Mouse (Mus musculus): Measurements from ENCODE around the gene Ap1m1. TPM values are rescaled to one million over a fixed set of nuclear protein-coding genes. Genes with fewer than 3 reads are reported as not detected.

The Ap1m1 gene
- polyA plus RNA-seq, 1 experiment from 2014 or later = 174 TPM

DNA sequence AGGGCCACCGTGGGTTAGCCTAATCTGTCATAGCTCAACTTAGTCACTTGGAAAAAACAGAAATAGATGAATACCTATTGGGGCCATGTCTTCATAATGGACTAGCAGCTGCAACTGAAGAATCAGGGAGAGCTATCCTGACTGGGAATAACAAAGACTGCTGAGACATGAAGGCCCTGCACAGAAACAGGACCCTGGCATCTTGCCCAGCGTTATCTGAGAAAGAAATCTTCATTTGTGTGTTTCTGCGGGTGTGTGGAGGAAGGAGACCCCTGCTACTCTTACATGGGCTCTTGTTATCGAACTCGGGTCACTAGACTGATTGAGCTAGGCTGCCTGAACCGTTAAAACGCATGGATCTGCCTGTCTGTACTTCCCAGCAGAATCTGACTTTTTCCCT, 1.1 kb downstream of the Ap1m1 start:
- Histone ChIP-seq H3K36me3 (ENCODE audit: control insufficient read depth, insufficient read depth, low read length) (no peaks in the 10 kb centered on the region), H3K4me1 (replicated peaks; ENCODE audit: control insufficient read depth, insufficient read depth, low read length) (no peaks in the 10 kb centered on the region), H3K27me3 (ENCODE audit: control insufficient read depth, insufficient read depth, low read length) (no peaks in the 10 kb centered on the region), H3K4me2 (replicated peaks; ENCODE audit: low read depth, low read length) (peak overlapping the region; percentile 61), H3K27ac (ENCODE audit: low read depth, low read length) (0 out of 2 replicates have a peak overlapping the region, but pooled peaks have one; percentile 92), H3K9me3 (ENCODE audit: control insufficient read depth, low read length) (no peaks in the 10 kb centered on the region), H3K4me3 (ENCODE audit: low read depth, low read length) (peak overlapping the region; percentile 56), H3K9ac (ENCODE audit: low read depth, low read length) (peak overlapping the region; percentile 53)
- 77% methylated on average over 7 of the region's 7 CpGs for WGBS
- no peak for ATAC-seq (ENCODE audit: low FRiP score)
- no peak for DNase-seq (ENCODE audit: low spot score)

DNA sequence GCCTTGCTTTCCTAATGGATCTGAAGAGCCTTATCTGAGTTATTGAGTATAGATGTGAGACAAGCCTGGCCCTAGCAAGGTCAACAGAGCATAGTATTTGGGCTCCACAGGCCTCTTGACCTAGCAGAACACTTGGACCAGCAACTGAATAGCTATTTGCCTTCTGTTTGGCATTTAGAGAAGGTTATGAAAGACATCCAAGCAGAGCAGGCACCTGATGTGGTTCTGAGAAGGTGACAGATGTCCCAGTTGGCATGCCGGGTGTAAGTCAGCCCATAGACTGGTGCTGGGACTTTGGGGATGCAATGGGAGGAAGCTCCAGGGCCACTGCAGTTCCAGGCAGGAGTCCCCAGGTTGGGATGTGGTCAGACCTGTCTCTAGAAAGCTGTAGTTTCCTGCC, 2.4 kb downstream of the Ap1m1 start:
- DNase-seq (ENCODE audit: low spot score) (no peak), ATAC-seq (ENCODE audit: low FRiP score) (no peak)
- Histone ChIP-seq H3K4me3 (ENCODE audit: low read depth, low read length) (no peak overlapping the region), H3K36me3 (ENCODE audit: control insufficient read depth, insufficient read depth, low read length) (no peaks in the 10 kb centered on the region), H3K4me2 (replicated peaks; ENCODE audit: low read depth, low read length) (no peak overlapping the region), H3K27me3 (ENCODE audit: control insufficient read depth, insufficient read depth, low read length) (no peaks in the 10 kb centered on the region), H3K9me3 (ENCODE audit: control insufficient read depth, low read length) (no peaks in the 10 kb centered on the region), H3K4me1 (replicated peaks; ENCODE audit: control insufficient read depth, insufficient read depth, low read length) (no peaks in the 10 kb centered on the region), H3K9ac (ENCODE audit: low read depth, low read length) (no peak overlapping the region), H3K27ac (ENCODE audit: low read depth, low read length) (no peak overlapping the region)
- 95% methylated on average over 1 of the region's 1 CpGs for WGBS

DNA sequence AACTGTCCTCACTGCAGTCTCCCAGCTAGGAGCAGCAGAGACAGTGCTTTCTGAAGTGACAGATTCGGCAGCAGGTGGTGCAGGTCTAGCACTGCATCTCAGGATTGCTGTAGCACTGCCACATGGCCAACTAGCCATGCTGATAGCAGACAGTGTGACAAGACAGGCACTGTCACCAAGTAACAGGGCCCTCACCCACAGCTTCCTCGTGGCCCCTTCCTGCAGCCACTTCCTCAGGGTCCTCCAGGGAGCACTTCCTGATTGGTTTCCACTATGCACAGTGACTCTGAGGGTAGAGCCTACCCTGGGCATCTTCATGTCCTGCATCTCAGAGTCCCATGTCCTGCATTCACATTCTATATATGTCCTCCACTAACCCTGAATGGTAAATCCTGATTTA, 4.8 kb downstream of the Ap1m1 start:
- no peak for ATAC-seq (ENCODE audit: low FRiP score)
- H3K4me2 ChIP-seq (replicated peaks; ENCODE audit: low read depth, low read length) = no peak overlapping the region
- no peaks in the 10 kb centered on the region for H3K27me3 ChIP-seq (ENCODE audit: control insufficient read depth, insufficient read depth, low read length)
- DNase-seq (ENCODE audit: low spot score) = no peak
- no peaks in the 10 kb centered on the region for H3K4me1 ChIP-seq (replicated peaks; ENCODE audit: control insufficient read depth, insufficient read depth, low read length)
- no peak overlapping the region for H3K9ac ChIP-seq (ENCODE audit: low read depth, low read length)
- no peak overlapping the region for H3K27ac ChIP-seq (ENCODE audit: low read depth, low read length)
- H3K36me3 ChIP-seq (ENCODE audit: control insufficient read depth, insufficient read depth, low read length) = no peaks in the 10 kb centered on the region
- no peaks in the 10 kb centered on the region for H3K9me3 ChIP-seq (ENCODE audit: control insufficient read depth, low read length)
- WGBS = 59% methylated on average over 2 of the region's 2 CpGs
- no peak overlapping the region for H3K4me3 ChIP-seq (ENCODE audit: low read depth, low read length)

DNA sequence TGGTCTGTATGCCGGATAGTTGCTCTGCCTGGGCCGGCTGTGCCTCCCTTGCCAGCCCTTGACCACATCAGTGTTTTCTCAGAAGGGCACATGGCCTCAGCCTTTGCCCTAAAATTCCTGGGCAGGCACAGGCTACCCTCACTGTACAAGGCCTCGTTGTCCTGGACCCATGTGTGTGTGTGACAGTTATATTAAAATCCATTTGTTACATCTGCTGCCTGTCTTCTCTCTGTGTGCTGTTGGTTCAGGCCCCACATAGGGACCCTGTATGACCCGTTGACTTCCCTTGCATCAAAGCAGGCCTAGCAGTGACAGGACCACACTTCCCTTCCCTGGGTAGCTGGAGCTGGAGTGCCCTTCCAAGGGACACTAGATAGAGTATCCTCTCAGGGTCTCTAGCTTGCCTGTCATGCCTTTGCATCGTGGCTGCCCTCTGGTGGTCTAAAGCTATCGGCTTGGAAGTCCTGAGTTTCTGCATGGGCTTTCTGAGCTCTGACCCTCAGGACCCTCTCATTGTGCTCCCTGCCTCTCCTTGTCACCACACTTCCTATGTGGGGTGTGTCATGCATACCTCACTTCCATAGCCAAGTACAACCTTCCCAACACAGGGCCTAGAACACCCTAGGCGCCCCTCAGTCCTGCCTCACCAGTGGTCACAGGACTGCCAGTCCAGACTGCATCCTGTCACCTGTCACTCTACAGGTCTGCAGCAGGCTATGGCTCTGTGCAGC, 17.5 kb downstream of the Ap1m1 start:
- Histone ChIP-seq H3K4me1 (replicated peaks; ENCODE audit: control insufficient read depth, insufficient read depth, low read length) (no peaks in the 10 kb centered on the region), H3K27ac (ENCODE audit: low read depth, low read length) (no peak overlapping the region), H3K4me3 (ENCODE audit: low read depth, low read length) (no peak overlapping the region), H3K9me3 (ENCODE audit: control insufficient read depth, low read length) (no peaks in the 10 kb centered on the region), H3K9ac (ENCODE audit: low read depth, low read length) (no peak overlapping the region), H3K4me2 (replicated peaks; ENCODE audit: low read depth, low read length) (no peak overlapping the region), H3K36me3 (ENCODE audit: control insufficient read depth, insufficient read depth, low read length) (0 out of 2 replicates have a peak, but pooled peaks cover 3% of the 10 kb centered on the region), H3K27me3 (ENCODE audit: control insufficient read depth, insufficient read depth, low read length) (no peaks in the 10 kb centered on the region)
- peak; percentile 67 for DNase-seq (ENCODE audit: low spot score)
- peak; percentile 51 for ATAC-seq (ENCODE audit: low FRiP score)
- WGBS = 58% methylated on average over 7 of the region's 7 CpGs

DNA sequence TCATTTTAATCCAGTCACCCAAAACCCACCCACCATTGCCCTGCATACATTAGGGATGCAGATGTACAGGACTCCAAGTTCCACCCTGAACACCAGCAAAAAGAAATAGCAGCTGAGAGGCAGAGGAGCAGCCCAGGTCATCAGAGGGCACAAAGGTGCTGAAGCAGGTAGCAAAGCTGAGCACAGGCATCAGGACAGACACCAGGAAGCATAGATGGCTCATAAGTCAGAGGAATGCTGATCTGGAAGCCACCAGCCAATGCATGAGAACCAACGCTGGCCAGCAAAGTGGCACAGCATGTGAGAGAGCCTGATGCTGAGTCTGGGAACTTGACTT, 18.1 kb downstream of the Ap1m1 start:
- no peak overlapping the region for H3K4me2 ChIP-seq (replicated peaks; ENCODE audit: low read depth, low read length)
- WGBS = 91% methylated on average over 1 of the region's 1 CpGs
- H3K27me3 ChIP-seq (ENCODE audit: control insufficient read depth, insufficient read depth, low read length) = no peaks in the 10 kb centered on the region
- H3K9ac ChIP-seq (ENCODE audit: low read depth, low read length) = no peak overlapping the region
- ATAC-seq (ENCODE audit: low FRiP score) = no peak
- no peak for DNase-seq (ENCODE audit: low spot score)
- no peak overlapping the region for H3K27ac ChIP-seq (ENCODE audit: low read depth, low read length)
- H3K9me3 ChIP-seq (ENCODE audit: control insufficient read depth, low read length) = no peaks in the 10 kb centered on the region
- 0 out of 2 replicates have a peak, but pooled peaks cover 3% of the 10 kb centered on the region for H3K36me3 ChIP-seq (ENCODE audit: control insufficient read depth, insufficient read depth, low read length)
- H3K4me3 ChIP-seq (ENCODE audit: low read depth, low read length) = no peak overlapping the region
- no peaks in the 10 kb centered on the region for H3K4me1 ChIP-seq (replicated peaks; ENCODE audit: control insufficient read depth, insufficient read depth, low read length)

DNA sequence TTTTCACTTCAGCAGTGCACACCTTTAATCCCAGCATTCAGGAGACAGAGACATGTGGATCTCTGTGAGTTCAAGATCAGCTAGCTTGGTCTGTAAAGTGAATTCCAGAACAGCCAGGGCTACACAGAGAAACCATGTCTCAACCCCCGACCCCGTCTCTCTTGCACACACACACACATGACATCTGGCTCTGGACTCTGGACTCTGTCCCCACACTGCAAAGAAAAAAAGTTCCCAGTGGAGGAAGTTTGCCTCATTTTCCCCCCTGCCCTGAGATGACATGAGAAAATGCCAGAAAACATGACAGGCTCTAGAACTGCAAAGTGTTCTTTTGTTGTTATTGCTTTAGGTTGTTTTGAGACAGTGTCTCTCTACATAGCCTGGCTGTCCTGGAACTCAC, 20.0 kb downstream of the Ap1m1 start:
- H3K4me3 ChIP-seq (ENCODE audit: low read depth, low read length) = no peak overlapping the region
- H3K36me3 ChIP-seq (ENCODE audit: control insufficient read depth, insufficient read depth, low read length) = 0 out of 2 replicates have a peak, but pooled peaks cover 3% of the 10 kb centered on the region
- no peaks in the 10 kb centered on the region for H3K4me1 ChIP-seq (replicated peaks; ENCODE audit: control insufficient read depth, insufficient read depth, low read length)
- H3K9me3 ChIP-seq (ENCODE audit: control insufficient read depth, low read length) = no peaks in the 10 kb centered on the region
- H3K4me2 ChIP-seq (replicated peaks; ENCODE audit: low read depth, low read length) = no peak overlapping the region
- H3K9ac ChIP-seq (ENCODE audit: low read depth, low read length) = no peak overlapping the region
- 81% methylated on average over 2 of the region's 2 CpGs for WGBS
- no peak overlapping the region for H3K27ac ChIP-seq (ENCODE audit: low read depth, low read length)
- ATAC-seq (ENCODE audit: low FRiP score) (no peak), DNase-seq (ENCODE audit: low spot score) (no peak)
- no peaks in the 10 kb centered on the region for H3K27me3 ChIP-seq (ENCODE audit: control insufficient read depth, insufficient read depth, low read length)

DNA sequence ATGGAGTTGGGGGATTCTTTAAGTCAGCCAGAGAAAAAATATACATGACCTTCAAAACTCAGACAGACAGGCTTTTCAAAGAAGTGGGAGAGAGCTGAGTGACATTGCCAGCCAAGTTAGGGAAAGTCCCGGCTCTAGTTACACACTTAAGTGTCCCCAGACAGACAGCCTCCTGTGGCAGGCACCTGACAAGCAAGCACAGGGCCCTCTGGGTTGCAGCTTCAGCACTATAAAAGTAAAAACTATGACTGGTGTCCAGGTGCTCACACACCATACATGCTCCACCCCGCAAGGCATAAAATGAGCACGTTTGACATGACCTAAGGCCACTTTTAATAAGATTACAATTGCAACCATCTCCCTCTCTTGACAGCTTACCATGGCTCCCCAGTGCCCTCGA, 20.8 kb downstream of the Ap1m1 start:
- ATAC-seq (ENCODE audit: low FRiP score) = no peak

DNA sequence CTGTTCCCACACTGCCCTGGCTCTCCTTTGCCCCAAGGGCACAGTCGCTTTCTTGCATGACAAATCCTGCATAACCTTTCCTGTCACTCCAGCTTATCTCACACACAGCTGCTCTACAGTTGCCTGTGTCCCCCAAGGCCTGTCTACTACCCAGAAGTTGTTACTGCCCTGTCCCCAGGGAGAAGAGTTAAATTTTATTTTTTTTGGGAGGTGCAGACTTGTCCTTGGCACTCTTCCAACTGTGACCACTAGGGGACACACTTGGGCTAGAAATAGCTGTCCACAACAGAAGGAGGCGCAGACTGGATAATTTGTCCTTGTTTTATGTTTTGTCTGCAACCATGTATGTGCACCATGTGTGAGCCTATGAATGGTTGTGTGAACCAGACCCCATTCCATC, 21.2 kb downstream of the Ap1m1 start:
- ATAC-seq (ENCODE audit: low FRiP score) (peak; percentile 76), DNase-seq (ENCODE audit: low spot score) (peak; percentile 80)
- H3K9me3 ChIP-seq (ENCODE audit: control insufficient read depth, low read length) = no peaks in the 10 kb centered on the region
- WGBS = 30% methylated on average over 2 of the region's 2 CpGs
- H3K9ac ChIP-seq (ENCODE audit: low read depth, low read length) = no peak overlapping the region
- no peak overlapping the region for H3K4me3 ChIP-seq (ENCODE audit: low read depth, low read length)
- 0 out of 2 replicates have a peak, but pooled peaks cover 3% of the 10 kb centered on the region for H3K36me3 ChIP-seq (ENCODE audit: control insufficient read depth, insufficient read depth, low read length)
- H3K27ac ChIP-seq (ENCODE audit: low read depth, low read length) = no peak overlapping the region
- no peak overlapping the region for H3K4me2 ChIP-seq (replicated peaks; ENCODE audit: low read depth, low read length)
- H3K27me3 ChIP-seq (ENCODE audit: control insufficient read depth, insufficient read depth, low read length) = no peaks in the 10 kb centered on the region
- no peaks in the 10 kb centered on the region for H3K4me1 ChIP-seq (replicated peaks; ENCODE audit: control insufficient read depth, insufficient read depth, low read length)

More for the DNA sequence above, 20.8 kb downstream of the Ap1m1 start:
- Histone ChIP-seq H3K4me1 (replicated peaks; ENCODE audit: control insufficient read depth, insufficient read depth, low read length) (no peaks in the 10 kb centered on the region), H3K4me2 (replicated peaks; ENCODE audit: low read depth, low read length) (no peak overlapping the region), H3K4me3 (ENCODE audit: low read depth, low read length) (no peak overlapping the region), H3K9me3 (ENCODE audit: control insufficient read depth, low read length) (no peaks in the 10 kb centered on the region), H3K36me3 (ENCODE audit: control insufficient read depth, insufficient read depth, low read length) (0 out of 2 replicates have a peak, but pooled peaks cover 3% of the 10 kb centered on the region), H3K27me3 (ENCODE audit: control insufficient read depth, insufficient read depth, low read length) (no peaks in the 10 kb centered on the region), H3K9ac (ENCODE audit: low read depth, low read length) (no peak overlapping the region), H3K27ac (ENCODE audit: low read depth, low read length) (no peak overlapping the region)
- no peak for DNase-seq (ENCODE audit: low spot score)
- 69% methylated on average over 4 of the region's 4 CpGs for WGBS

DNA sequence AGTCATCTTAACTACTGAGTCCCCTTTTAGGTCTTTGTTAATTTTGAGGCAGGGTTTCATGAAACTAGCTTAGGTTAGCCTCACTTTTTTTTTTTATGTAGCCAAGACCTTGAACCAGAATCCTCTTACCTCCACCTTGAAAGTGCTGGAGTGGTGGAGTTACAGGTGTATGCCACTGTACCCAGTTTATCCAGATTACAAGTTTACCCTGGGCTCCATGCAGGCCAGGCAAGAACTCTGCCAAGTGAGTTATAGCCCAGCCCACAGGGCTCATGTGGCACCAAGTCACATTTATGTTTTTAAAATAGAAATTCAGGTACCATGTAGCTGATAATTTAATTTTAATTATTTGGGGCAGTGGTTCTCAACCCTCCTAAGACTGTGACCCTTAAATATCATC, 21.6 kb downstream of the Ap1m1 start:
- H3K4me3 ChIP-seq (ENCODE audit: low read depth, low read length) = no peak overlapping the region
- DNase-seq (ENCODE audit: low spot score) (no peak), ATAC-seq (ENCODE audit: low FRiP score) (peak; percentile 26; the same call in 1 of the 2 replicates)
- no peaks in the 10 kb centered on the region for H3K9me3 ChIP-seq (ENCODE audit: control insufficient read depth, low read length)
- no peak overlapping the region for H3K9ac ChIP-seq (ENCODE audit: low read depth, low read length)
- H3K27ac ChIP-seq (ENCODE audit: low read depth, low read length) = no peak overlapping the region
- no peak overlapping the region for H3K4me2 ChIP-seq (replicated peaks; ENCODE audit: low read depth, low read length)
- H3K36me3 ChIP-seq (ENCODE audit: control insufficient read depth, insufficient read depth, low read length) = 0 out of 2 replicates have a peak, but pooled peaks cover 3% of the 10 kb centered on the region
- H3K4me1 ChIP-seq (replicated peaks; ENCODE audit: control insufficient read depth, insufficient read depth, low read length) = no peaks in the 10 kb centered on the region
- H3K27me3 ChIP-seq (ENCODE audit: control insufficient read depth, insufficient read depth, low read length) = no peaks in the 10 kb centered on the region

Data from hindbrain, embryonic 11.5 days (tissue).